Mouse (Mus musculus): Measurements from ENCODE around the gene Gm3500. TPM values are rescaled to one million over a fixed set of nuclear protein-coding genes. Genes with fewer than 3 reads are reported as not detected.
"Not testable (repeated sequence)": the region's sequence is repeated elsewhere in the genome, so short reads cannot be mapped to it uniquely, and the experiment has no call there.

Gene Gm3500
- not detected for total RNA-seq (2021)
- 0.35 TPM in 1 of 2 replicates, not detected in the other for polyA plus RNA-seq (2012; rRNA removed)
- long read RNA-seq, result 0 reads

DNA sequence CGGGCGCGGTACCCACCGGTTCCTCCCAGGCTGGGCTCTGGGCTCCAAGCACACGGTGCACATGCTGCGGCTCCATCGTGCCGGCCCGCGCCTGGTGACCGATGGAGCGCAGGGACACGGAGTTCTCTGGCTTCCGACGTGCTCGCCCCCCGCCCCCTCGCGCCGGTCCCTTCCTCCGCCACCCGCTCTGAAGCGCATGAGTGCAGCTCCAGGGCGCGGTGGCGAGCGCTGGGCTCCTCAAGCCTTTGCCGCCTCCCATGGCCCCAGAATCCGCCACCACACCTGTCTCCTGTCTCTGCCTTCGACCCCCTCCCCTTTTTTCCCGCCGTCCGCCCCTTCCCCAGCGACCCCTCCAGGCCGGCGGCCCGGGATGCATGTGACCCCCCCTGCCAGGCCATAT is at the start of gene Gm3500:
Gene Gm3500, minus strand, starts transcription at position 101 of the 400 bp plus-strand sequence.
- intact Hi-C loops (cut with DNase I), result not testable (repeated sequence)

DNA sequence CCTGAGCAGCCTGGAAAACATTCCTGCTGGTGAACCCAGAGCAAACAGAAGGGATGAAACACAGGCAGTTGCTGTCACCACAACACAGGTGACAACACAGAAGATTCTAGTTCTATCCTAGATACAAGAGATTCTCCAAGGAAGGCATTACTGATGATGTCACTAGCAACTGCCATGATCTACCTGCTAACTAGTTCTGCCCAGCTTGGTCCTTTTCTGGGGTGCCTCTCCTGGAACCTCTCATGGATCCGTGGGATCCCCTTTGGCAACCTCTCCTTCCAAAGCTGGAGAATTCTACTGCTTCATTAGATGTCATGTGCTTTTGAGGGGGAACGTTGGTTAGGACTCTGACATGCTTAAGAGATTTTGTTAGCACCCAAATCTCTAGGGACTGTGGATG is 54.0 kb downstream of the Gm3500 start, which contains the start of gene Gm3542:
Gene Gm3542, minus strand, starts transcription at position 101 of the 400 bp plus-strand sequence.
- intact Hi-C loops (cut with DNase I); H3K27ac ChIP-seq: not testable (repeated sequence)
- WGBS, result no CpG with 5 or more reads among the region's 2 CpGs

More for the DNA sequence above, at the start of gene Gm3500:
- H3K4me3 ChIP-seq; H3K9ac ChIP-seq (ENCODE audit: low read depth, low read length); H3K4me1 ChIP-seq (ENCODE audit: control insufficient read depth, insufficient read depth, low read length); DNase-seq; H3K27me3 ChIP-seq (ENCODE audit: control insufficient read depth, insufficient read depth, low read length); H3K36me3 ChIP-seq (ENCODE audit: control insufficient read depth, insufficient read depth, low read length); H3K79me2 ChIP-seq (replicated peaks; ENCODE audit: control insufficient read depth, insufficient read depth, low read length); H3K27ac ChIP-seq: not testable (repeated sequence)
- WGBS, result no CpG with 5 or more reads among the region's 37 CpGs

More for the DNA sequence above, 54.0 kb downstream of the Gm3500 start, which contains the start of gene Gm3542:
- H3K4me1 ChIP-seq (ENCODE audit: control insufficient read depth, insufficient read depth, low read length); H3K27me3 ChIP-seq (ENCODE audit: control insufficient read depth, insufficient read depth, low read length); H3K36me3 ChIP-seq (ENCODE audit: control insufficient read depth, insufficient read depth, low read length); H3K79me2 ChIP-seq (replicated peaks; ENCODE audit: control insufficient read depth, insufficient read depth, low read length); DNase-seq; H3K9ac ChIP-seq (ENCODE audit: low read depth, low read length); H3K4me3 ChIP-seq: not testable (repeated sequence)

Other genes starting within 250 kb of the Gm3500 start
- gene Gm3317, start 224.5 kb downstream of the Gm3500 start, total RNA-seq (2021), result not detected
- not detected in 2 replicates for gene Gm3317, start 224.5 kb downstream of the Gm3500 start, polyA plus RNA-seq (2012; rRNA removed)
- not detected for gene Gm8271, start 203.3 kb downstream of the Gm3500 start, total RNA-seq (2021)
- not detected in 2 replicates for gene Gm8271, start 203.3 kb downstream of the Gm3500 start, polyA plus RNA-seq (2012; rRNA removed)
- not detected for gene Gm3526, start 128.5 kb downstream of the Gm3500 start, total RNA-seq (2021)
- 0.06 TPM in 1 of 2 replicates, not detected in the other for gene Gm3526, start 128.5 kb downstream of the Gm3500 start, polyA plus RNA-seq (2012; rRNA removed)
- not detected for gene Gm3542, start 54.1 kb downstream of the Gm3500 start, total RNA-seq (2021)
- gene Gm3542, start 54.1 kb downstream of the Gm3500 start, polyA plus RNA-seq (2012; rRNA removed), result not detected in 2 replicates
- under 1 TPM; 0.32 to 0.34 TPM for gene Gm3194, start 66.4 kb upstream of the Gm3500 start, total RNA-seq (2021)
- 0.29 and 0.43 TPM in 2 replicates for gene Gm3194, start 66.4 kb upstream of the Gm3500 start, polyA plus RNA-seq (2012; rRNA removed)
- gene Gm8246, start 88.8 kb upstream of the Gm3500 start, total RNA-seq (2021), result not detected
- gene Gm8246, start 88.8 kb upstream of the Gm3500 start, polyA plus RNA-seq (2012; rRNA removed), result not detected in 2 replicates
- gene Gm3187, start 95.2 kb upstream of the Gm3500 start, total RNA-seq (2021), result not detected
- not detected in 2 replicates for gene Gm3187, start 95.2 kb upstream of the Gm3500 start, polyA plus RNA-seq (2012; rRNA removed)
- under 1 TPM in 1 of 2 experiments, not detected in 1; 0.18 TPM for gene Gm3488, start 112.6 kb upstream of the Gm3500 start, total RNA-seq (2021)
- 0.47 TPM in 1 of 2 replicates, not detected in the other for gene Gm3488, start 112.6 kb upstream of the Gm3500 start, polyA plus RNA-seq (2012; rRNA removed)
- not detected for gene Gm3532, start 149.4 kb upstream of the Gm3500 start, total RNA-seq (2021)
- gene Gm3532, start 149.4 kb upstream of the Gm3500 start, polyA plus RNA-seq (2012; rRNA removed), result not detected in 2 replicates
- gene Gm8265, start 244.0 kb upstream of the Gm3500 start, total RNA-seq (2021), result not detected
- not detected in 2 replicates for gene Gm8265, start 244.0 kb upstream of the Gm3500 start, polyA plus RNA-seq (2012; rRNA removed)

Data from heart, adult 2 months (tissue).